Mouse (Mus musculus) testis, adult 2 months (tissue): ENCODE results near the gene F830045P16Rik. TPM values are rescaled to one million over a fixed set of nuclear protein-coding genes. Genes with fewer than 3 reads are reported as not detected.

ENCODE experiments used
- H3K27ac ChIP-seq: fragments of 200-500 bp; 2 replicates; pipeline ENCODE4 v1.5.1; 2012; ENCODE audit warnings: low read depth, low read length; ENCODE audit not compliant: control insufficient read depth, insufficient read depth
- H3K27me3 ChIP-seq: fragments of 200-500 bp; 2 replicates; pipeline ENCODE4 v1.6.1; 2012; ENCODE audit warnings: mild to moderate bottlenecking, low read length, moderate library complexity; ENCODE audit not compliant: control insufficient read depth, insufficient read depth
- H3K36me3 ChIP-seq: fragments of 200-500 bp; 2 replicates; pipeline ENCODE4 v1.6.1; 2012; ENCODE audit warnings: mild to moderate bottlenecking, low read length; ENCODE audit not compliant: control insufficient read depth, insufficient read depth
- H3K4me1 ChIP-seq: fragments of 200-500 bp; 2 replicates; pipeline ENCODE4 v1.6.1; 2012; ENCODE audit warnings: low read length; ENCODE audit not compliant: control insufficient read depth, insufficient read depth
- H3K4me3 ChIP-seq: fragments of 200-500 bp; 2 replicates; pipeline ENCODE4 v1.5.1; 2012; ENCODE audit warnings: low read depth, mild to moderate bottlenecking, low read length, moderate library complexity, mixed read lengths; ENCODE audit not compliant: control insufficient read depth
- CTCF ChIP-seq: fragments of 200-500 bp; IDR thresholded peaks from 2 replicates; pipeline ENCODE4 v1.5.1; 2012; ENCODE audit warnings: low read depth, mild to moderate bottlenecking, inconsistent platforms, low read length, moderate library complexity; ENCODE audit not compliant: control insufficient read depth, insufficient read depth, insufficient replicate concordance
- POLR2A ChIP-seq: fragments of 200-500 bp; IDR thresholded peaks from 2 replicates; pipeline ENCODE4 v1.6.1; 2012; ENCODE audit warnings: low read depth, mild to moderate bottlenecking, inconsistent platforms, low read length, moderate library complexity; ENCODE audit not compliant: control insufficient read depth
- polyA plus RNA-seq: library from polyadenylated mRNA; depleted of rRNA; stranded (reverse); fragments of >200 nt; gene quantifications from 2 replicates; pipeline ENCODE4 v1.2.3, GENCODE M21; 2012; rRNA removed

Gene F830045P16Rik
- polyA plus RNA-seq, result 0.06 TPM in 1 of 2 replicates, not detected in the other

DNA sequence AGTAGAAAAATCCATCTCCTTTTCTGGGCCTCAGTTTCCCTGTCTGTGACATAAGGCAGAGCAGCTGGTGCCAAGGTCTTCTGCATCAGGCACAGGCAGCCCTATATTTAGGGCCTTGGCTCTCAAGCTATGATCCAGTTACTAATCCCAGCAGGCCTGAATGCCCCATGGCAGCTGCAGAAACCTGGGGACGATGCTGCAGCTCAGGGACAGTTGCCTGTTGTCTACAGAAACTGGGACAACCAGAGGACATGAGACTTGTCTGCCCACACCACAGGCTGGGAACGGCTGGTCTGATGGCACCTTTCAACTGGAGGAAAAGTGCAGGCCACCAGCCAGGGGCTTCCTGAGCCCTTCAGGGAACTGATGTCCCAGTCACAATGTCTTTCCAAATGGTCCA lies at the start of gene F830045P16Rik:
F830045P16Rik (minus strand) TSS at position 226 of the 400 bp plus-strand sequence.
- H3K27ac ChIP-seq, result no peak within 1 kb of the TSS
- TF ChIP-seq POLR2A, result no peak
- peaks cover 2% of the 10 kb centered on the region for H3K4me1 ChIP-seq

GRCm38 (mm10) chr2:129585904-129586514 lies 49.6 kb upstream of the F830045P16Rik start:
- no peaks in the 10 kb centered on the region for H3K36me3 ChIP-seq
- no peaks in the 10 kb centered on the region for H3K27me3 ChIP-seq
- no peaks in the 10 kb centered on the region for H3K4me1 ChIP-seq
- TF ChIP-seq CTCF (no peak), POLR2A (no peak)
- no peak overlapping the region for H3K4me3 ChIP-seq
- no peak overlapping the region for H3K27ac ChIP-seq

More for the DNA sequence above, at the start of gene F830045P16Rik:
- Histone ChIP-seq H3K4me3 (no peak within 1 kb of the TSS), H3K36me3 (no peaks in the 10 kb centered on the region), H3K27me3 (no peaks in the 10 kb centered on the region)

DNA sequence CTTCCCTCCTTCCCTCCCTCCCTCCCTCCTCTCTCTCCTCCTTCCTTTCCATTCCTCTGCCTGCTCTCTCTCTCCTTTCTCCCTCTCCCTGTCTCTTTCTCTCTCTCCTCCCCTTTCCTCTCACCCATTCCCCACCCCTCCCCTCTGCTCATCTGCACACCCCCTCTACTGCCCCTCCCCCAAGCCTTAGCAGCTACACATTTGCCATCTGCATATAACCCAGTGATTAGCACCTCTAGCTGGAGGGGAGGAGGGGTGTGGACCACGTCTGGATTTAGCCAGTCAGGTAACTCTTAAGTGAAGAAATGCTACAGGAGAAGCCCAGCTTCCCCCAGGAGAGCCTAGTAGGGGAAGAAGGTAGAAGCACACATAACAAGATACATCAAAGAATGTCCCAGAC lies 48.5 kb upstream of the F830045P16Rik start:
- Histone ChIP-seq H3K4me1 (no peaks in the 10 kb centered on the region), H3K27ac (no peak overlapping the region)
- TF ChIP-seq POLR2A (no peak), CTCF (no peak)

GRCm38 (mm10) chr2:129582261-129582660 lies 45.9 kb upstream of the F830045P16Rik start:
- no peaks in the 10 kb centered on the region for H3K4me1 ChIP-seq
- no peaks in the 10 kb centered on the region for H3K36me3 ChIP-seq
- no peak for TF ChIP-seq CTCF
- no peak for TF ChIP-seq POLR2A
- no peak overlapping the region for H3K4me3 ChIP-seq
- H3K27me3 ChIP-seq, result no peaks in the 10 kb centered on the region
- H3K27ac ChIP-seq, result no peak overlapping the region

More for the DNA sequence above, 48.5 kb upstream of the F830045P16Rik start:
- no peaks in the 10 kb centered on the region for H3K27me3 ChIP-seq
- H3K4me3 ChIP-seq, result no peak overlapping the region
- no peaks in the 10 kb centered on the region for H3K36me3 ChIP-seq

DNA sequence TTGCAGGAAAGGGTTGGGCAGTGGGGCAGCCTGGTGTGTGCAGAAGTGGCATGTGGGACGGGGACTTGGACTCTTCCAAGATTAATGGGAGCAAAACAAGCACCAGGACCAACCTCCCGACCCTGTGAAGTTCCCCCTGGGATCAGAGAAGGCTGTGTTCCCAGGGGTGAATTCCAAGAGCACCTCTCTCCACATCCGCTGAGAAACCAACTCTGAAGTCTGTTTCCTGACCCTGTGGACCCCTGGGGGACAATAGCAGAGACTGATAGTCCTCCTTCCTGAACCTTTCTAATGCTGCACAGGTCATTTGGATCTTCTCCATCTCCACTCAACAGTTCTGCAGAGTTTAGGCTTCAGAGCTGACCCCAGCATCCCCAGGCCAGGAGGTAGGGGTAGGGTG lies 45.4 kb upstream of the F830045P16Rik start:
- Histone ChIP-seq H3K4me1 (no peaks in the 10 kb centered on the region), H3K36me3 (no peaks in the 10 kb centered on the region), H3K27ac (no peak overlapping the region), H3K4me3 (no peak overlapping the region), H3K27me3 (no peaks in the 10 kb centered on the region)
- no peak for TF ChIP-seq CTCF
- TF ChIP-seq POLR2A, result no peak

DNA sequence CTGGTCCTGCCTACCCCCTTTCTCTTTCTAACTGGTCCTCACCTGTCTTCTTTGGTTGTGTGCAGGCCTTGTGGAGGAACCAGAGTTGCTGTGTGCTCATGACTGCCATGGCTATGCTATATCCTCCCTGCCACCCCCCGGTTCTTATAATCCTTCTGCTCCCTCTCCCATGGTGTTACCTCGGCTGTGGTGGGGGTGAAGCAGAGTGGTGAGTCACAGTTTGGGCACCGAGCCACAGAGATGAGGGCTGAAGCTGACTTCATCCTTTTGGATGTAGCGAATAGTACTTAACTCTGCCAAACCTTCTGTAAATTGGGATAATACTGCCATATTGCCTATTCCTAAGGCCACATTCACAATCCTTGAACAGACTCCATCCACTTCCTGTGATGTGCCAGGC lies 44.3 kb upstream of the F830045P16Rik start:
- no peak overlapping the region for H3K27ac ChIP-seq
- no peak for TF ChIP-seq POLR2A
- no peak for TF ChIP-seq CTCF
- H3K36me3 ChIP-seq, result no peaks in the 10 kb centered on the region
- no peaks in the 10 kb centered on the region for H3K4me1 ChIP-seq
- H3K27me3 ChIP-seq, result no peaks in the 10 kb centered on the region
- H3K4me3 ChIP-seq, result no peak overlapping the region

GRCm38 (mm10) chr2:129576611-129577447 lies 40.4 kb upstream of the F830045P16Rik start:
- TF ChIP-seq CTCF (no peak), POLR2A (no peak)
- no peak overlapping the region for H3K27ac ChIP-seq

More at GRCm38 (mm10) chr2:129576611-129577447, 40.4 kb upstream of the F830045P16Rik start:
- H3K27me3 ChIP-seq, result no peaks in the 10 kb centered on the region
- no peaks in the 10 kb centered on the region for H3K36me3 ChIP-seq
- peaks cover 8% of the 10 kb centered on the region for H3K4me1 ChIP-seq
- no peak overlapping the region for H3K4me3 ChIP-seq
